Mouse (Mus musculus) lung, embryonic 14.5 days (tissue): ENCODE measurements around the gene Rtl6. TPM values are rescaled to one million over a fixed set of nuclear protein-coding genes. Genes with fewer than 3 reads are reported as not detected.

Experiments used
- ATAC-seq: fragments of 200-750 bp; cut with Nextera tagmentation; 2 replicates; pipeline ENCODE4 v1.8.0; 2017; ENCODE audit warnings: mild to moderate bottlenecking, moderate TSS enrichment, moderate library complexity; ENCODE audit not compliant: insufficient read depth
- DNase-seq: peaks from one replicate; pipeline ENCODE4 v3.0.0-alpha.2; 2015
- H3K27ac ChIP-seq: fragments of 300-500 bp; sonication (generic); 2 replicates; pipeline ENCODE4 v1.5.1; 2014; ENCODE audit warnings: low read depth, mild to moderate bottlenecking, moderate library complexity
- H3K27me3 ChIP-seq: fragments of 300-500 bp; sonication (generic); 2 replicates; pipeline ENCODE4 v1.6.1; 2014; ENCODE audit warnings: low read length, control low read depth; ENCODE audit not compliant: insufficient read depth
- H3K36me3 ChIP-seq: fragments of 300-500 bp; sonication (generic); 2 replicates; pipeline ENCODE4 v1.6.1; 2014; ENCODE audit warnings: control low read depth; ENCODE audit not compliant: insufficient read depth
- H3K4me1 ChIP-seq: fragments of 300-500 bp; sonication (generic); 2 replicates; pipeline ENCODE4 v1.6.1; 2014; ENCODE audit warnings: antibody characterized with exemption, control low read depth; ENCODE audit not compliant: insufficient read depth
- H3K4me2 ChIP-seq: fragments of 300-500 bp; sonication (generic); 2 replicates; pipeline ENCODE4 v1.6.1; 2014; ENCODE audit warnings: mild to moderate bottlenecking
- H3K4me3 ChIP-seq: fragments of 300-500 bp; sonication (generic); 2 replicates; pipeline ENCODE4 v1.5.1; 2014; ENCODE audit warnings: low read depth, low read length
- H3K9ac ChIP-seq: fragments of 300-500 bp; sonication (generic); 2 replicates; pipeline ENCODE4 v1.6.1; 2014
- H3K9me3 ChIP-seq: fragments of 300-500 bp; sonication (generic); 2 replicates; pipeline ENCODE4 v1.6.1; 2016; ENCODE audit warnings: low read depth, low read length, control low read depth
- CTCF ChIP-seq: IDR thresholded peaks from 2 replicates; pipeline ENCODE4 v1.5.1; 2016; ENCODE audit warnings: antibody characterized with exemption, low read depth
- WGBS: fragments of 180-500 bp; shearing (Covaris S2); extraction: QIAGEN DNeasy Blood & Tissue Kit; methylation state at CpG from one replicate; pipeline ENCODE4 v1.1.7; 2014; 5-methylcytosine and 5-hydroxymethylcytosine counted together
- polyA plus RNA-seq: library from polyadenylated mRNA; unstranded; fragments of >200 nt; fragmentation: Nextera tagmentation; extraction: Ambion mirVana; gene quantifications from 2 replicates; pipeline ENCODE4 v1.2.1, GENCODE M21; 2014

Rtl6 gene
- polyA plus RNA-seq, 1 experiment from 2014 or later, result 8.7 TPM

DNA sequence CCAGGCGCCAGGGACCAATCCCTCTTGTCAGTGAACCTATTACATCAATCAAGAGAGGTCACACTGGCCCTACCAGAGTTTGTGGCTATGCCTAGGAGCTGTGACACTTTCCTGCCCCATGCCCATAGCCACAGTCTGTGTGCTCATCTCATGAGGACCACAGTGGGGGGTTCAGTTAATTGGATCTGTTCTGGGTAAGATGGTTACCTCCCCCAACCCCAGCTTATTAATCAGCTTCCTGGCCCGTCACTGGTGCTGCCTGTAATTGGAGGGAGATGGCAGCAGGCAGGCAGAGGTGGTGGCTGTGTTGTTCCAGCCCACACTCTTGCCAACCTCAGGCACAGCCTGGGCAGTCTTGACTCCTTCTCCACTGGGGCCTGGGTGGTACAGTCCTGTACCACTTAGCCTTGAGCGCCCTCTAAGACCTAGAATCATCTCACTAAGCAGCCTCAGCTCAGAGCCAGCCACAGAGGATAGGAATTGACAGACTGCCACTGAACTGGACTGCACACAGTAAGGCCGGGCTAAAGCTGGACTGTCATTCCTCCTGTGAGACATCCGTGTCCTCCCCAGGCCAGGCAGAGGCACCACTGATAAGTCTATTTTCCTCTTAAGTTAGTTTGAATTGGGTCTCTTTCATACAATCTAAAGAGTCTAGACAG, 32.3 kb downstream of the Rtl6 start:
- Histone ChIP-seq H3K36me3 (no peaks in the 10 kb centered on the region), H3K4me3 (no peak overlapping the region), H3K4me2 (no peak overlapping the region), H3K4me1 (no peaks in the 10 kb centered on the region), H3K9ac (no peak overlapping the region), H3K9me3 (no peaks in the 10 kb centered on the region), H3K27me3 (no peaks in the 10 kb centered on the region), H3K27ac (no peak overlapping the region)
- no peak for TF ChIP-seq CTCF
- ATAC-seq (no peak), DNase-seq (no peak)
- 60% methylated on average over 5 of the region's 5 CpGs for WGBS

DNA sequence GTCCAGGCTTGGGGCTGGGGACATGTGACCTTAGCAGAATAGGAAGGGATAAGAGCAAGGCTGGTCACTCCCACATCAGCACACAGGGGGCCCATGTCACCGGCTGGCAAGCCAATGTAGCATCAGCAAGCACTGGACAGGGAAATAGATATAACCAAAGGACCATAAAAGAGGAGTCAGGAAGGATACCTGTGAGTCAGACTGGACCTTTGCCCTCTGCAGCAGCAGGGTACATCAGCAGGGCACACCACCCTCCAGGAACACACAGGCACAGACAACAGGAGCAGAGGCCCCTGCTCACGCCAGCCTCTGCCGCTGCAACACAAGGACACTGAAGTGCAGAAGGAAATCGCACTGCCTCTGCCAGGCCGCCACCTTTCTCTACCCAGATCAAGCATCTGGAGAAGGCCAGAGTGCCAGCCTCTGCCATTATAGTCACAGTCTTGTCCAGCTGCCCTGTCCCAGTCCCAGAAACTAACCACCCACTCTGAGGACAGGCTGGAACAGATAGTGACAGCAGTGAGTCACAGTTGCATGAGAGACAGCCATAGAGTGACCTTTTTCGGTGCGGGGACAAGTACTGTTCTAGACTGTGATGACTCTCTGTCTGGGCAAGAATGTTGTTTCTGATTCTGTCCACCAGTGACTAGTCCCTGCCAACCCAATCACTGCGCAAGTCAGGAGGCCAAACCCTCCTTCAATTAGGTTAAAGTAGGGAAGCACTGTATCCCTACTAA, 34.5 kb downstream of the Rtl6 start:
- H3K4me3 ChIP-seq, result no peak overlapping the region
- no peak overlapping the region for H3K9ac ChIP-seq
- H3K27ac ChIP-seq, result no peak overlapping the region
- no peak overlapping the region for H3K4me2 ChIP-seq
- 80% methylated on average over 8 of the region's 8 CpGs for WGBS
- no peaks in the 10 kb centered on the region for H3K4me1 ChIP-seq
- ATAC-seq, result no peak
- DNase-seq, result no peak
- H3K9me3 ChIP-seq, result no peaks in the 10 kb centered on the region
- no peak for TF ChIP-seq CTCF
- no peaks in the 10 kb centered on the region for H3K36me3 ChIP-seq
- no peaks in the 10 kb centered on the region for H3K27me3 ChIP-seq

DNA sequence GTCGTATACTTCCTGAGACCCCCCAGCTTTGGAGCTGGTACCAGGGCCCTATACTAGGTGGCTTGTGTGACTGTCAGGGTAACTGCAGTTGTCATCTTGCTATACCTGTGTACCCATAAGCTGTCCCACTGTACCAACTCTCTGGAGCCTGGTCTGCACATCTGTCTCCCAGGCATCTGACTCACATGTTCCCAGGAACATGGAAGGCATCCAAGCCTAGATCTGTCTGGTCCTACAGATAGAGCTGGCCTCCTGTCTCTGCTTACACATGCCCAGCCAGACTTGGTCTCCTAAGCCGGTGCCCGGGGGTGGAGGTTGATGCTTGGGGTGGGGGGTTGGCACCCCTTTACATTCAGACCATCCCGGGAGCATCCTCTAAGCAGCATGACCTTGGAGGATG, 36.1 kb downstream of the Rtl6 start:
- H3K36me3 ChIP-seq, result no peaks in the 10 kb centered on the region
- 83% methylated on average over 4 of the region's 4 CpGs for WGBS
- H3K27ac ChIP-seq, result no peak overlapping the region
- TF ChIP-seq CTCF, result no peak
- H3K9ac ChIP-seq, result no peak overlapping the region
- no peak for DNase-seq
- no peaks in the 10 kb centered on the region for H3K27me3 ChIP-seq
- H3K9me3 ChIP-seq, result no peaks in the 10 kb centered on the region
- no peaks in the 10 kb centered on the region for H3K4me1 ChIP-seq
- no peak overlapping the region for H3K4me2 ChIP-seq
- no peak for ATAC-seq
- H3K4me3 ChIP-seq, result no peak overlapping the region

DNA sequence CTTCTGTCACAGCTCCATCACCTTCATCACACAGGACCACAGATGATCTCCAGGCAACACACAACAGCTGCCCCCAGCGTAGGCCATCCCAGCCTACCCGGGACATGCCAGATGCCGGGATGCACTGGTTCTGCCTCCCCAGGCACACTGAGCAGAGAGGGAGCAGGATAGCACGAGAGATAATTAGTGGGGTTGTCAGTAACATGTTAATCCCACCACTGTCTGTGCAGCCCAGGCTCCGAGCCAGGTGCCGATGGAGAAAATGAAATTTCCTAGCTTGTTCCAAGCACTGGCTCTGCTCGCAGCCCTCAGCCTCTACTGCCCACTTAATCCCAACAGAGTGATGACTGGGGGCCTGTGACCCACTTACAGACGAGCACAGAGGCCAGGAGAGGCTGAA, 39.1 kb downstream of the Rtl6 start:
- no peaks in the 10 kb centered on the region for H3K27me3 ChIP-seq
- WGBS, result 48% methylated on average over 8 of the region's 8 CpGs
- H3K9ac ChIP-seq, result no peak overlapping the region
- H3K36me3 ChIP-seq, result no peaks in the 10 kb centered on the region
- no peaks in the 10 kb centered on the region for H3K4me1 ChIP-seq
- no peak overlapping the region for H3K4me3 ChIP-seq
- no peak overlapping the region for H3K4me2 ChIP-seq
- ATAC-seq (no peak), DNase-seq (no peak)
- no peaks in the 10 kb centered on the region for H3K9me3 ChIP-seq
- TF ChIP-seq CTCF, result no peak
- H3K27ac ChIP-seq, result no peak overlapping the region

DNA sequence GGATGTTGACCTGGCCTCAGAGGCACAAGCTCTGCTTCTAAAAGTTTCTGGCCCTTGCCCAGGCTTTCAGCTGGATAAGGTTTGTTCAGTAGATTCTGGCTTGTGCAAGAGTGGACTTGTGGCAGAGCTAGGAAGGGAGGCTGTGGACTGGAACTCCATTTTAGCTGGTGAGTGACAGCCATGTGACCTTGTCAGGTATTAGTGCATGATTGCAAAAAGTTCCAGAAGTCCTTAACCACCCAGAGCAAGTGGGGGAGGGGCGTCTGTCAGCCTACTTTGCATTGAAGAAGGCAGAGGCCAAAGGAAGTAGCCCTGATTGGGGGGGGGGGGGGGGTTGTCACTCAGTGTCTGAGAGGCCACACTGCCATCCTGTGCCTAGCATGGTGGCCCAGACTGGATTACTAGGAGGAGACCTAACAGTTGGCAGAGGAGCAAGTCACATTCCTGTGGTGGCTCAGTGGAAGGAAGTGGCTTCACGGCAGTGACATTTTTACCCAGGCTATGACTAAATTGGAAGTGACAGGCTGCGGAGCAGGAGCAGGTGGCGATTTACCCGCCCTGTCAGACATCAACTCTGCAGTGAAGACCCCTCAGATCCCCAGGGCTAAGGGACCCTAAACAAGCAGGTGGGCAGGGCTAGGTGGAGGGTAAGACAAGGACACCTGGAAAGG, 44.9 kb downstream of the Rtl6 start:
- 48% methylated on average over 5 of the region's 5 CpGs for WGBS
- no peaks in the 10 kb centered on the region for H3K9me3 ChIP-seq
- H3K9ac ChIP-seq, result no peak overlapping the region
- H3K36me3 ChIP-seq, result no peaks in the 10 kb centered on the region
- peak; percentile 11 for DNase-seq
- H3K4me2 ChIP-seq, result no peak overlapping the region
- no peak; the same call in 1 of the 2 replicates for ATAC-seq
- H3K27ac ChIP-seq, result no peak overlapping the region
- no peaks in the 10 kb centered on the region for H3K27me3 ChIP-seq
- H3K4me1 ChIP-seq, result no peaks in the 10 kb centered on the region
- H3K4me3 ChIP-seq, result no peak overlapping the region
- TF ChIP-seq CTCF, result no peak

DNA sequence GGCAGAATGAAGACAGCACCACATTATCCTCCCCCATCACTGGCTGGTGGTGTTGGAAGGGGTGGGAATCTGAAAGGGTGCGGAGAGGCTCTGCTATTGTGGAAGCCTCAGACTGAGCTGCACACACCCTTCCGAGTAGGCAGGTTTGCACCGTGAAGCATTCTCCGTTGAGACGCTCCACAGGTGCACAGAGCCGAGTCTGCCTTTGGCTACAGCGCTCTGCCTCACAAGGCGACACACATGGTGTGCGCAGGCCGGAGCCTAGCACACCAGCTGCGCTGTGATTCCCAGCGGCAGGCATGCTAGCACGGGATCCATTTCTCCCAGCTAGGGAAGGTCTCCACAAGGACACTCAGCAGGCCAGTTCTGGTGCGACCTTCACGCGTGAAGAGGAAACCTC, 47.6 kb downstream of the Rtl6 start:
- H3K4me1 ChIP-seq, result no peaks in the 10 kb centered on the region
- H3K36me3 ChIP-seq, result no peaks in the 10 kb centered on the region
- no peak overlapping the region for H3K4me3 ChIP-seq
- no peak for TF ChIP-seq CTCF
- WGBS, result 68% methylated on average over 16 of the region's 16 CpGs
- no peaks in the 10 kb centered on the region for H3K27me3 ChIP-seq
- H3K9me3 ChIP-seq, result no peaks in the 10 kb centered on the region
- H3K9ac ChIP-seq, result no peak overlapping the region
- DNase-seq, result no peak
- ATAC-seq, result no peak
- no peak overlapping the region for H3K4me2 ChIP-seq
- no peak overlapping the region for H3K27ac ChIP-seq

DNA sequence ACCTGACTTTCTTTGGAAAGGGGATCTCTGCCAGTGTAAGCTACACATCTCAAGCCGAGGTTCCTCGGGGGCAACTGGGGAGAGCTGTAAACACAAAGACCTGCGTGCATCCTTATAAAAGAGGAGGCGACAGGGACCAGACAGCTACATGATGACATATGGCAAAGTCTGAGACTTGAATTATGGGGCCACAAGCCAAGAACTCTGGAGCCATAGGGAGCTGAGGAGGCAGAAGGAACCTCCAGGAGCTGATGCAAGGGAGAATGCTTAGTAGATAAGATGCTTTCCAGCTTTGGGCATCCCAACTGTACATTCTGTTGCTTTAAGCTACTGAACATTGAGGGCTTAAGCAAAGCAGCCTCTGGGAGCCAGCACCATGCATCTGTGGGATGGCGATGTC, 48.5 kb downstream of the Rtl6 start:
- Histone ChIP-seq H3K4me3 (no peak overlapping the region), H3K9me3 (no peaks in the 10 kb centered on the region), H3K27me3 (no peaks in the 10 kb centered on the region), H3K4me2 (no peak overlapping the region), H3K9ac (no peak overlapping the region), H3K36me3 (no peaks in the 10 kb centered on the region), H3K4me1 (no peaks in the 10 kb centered on the region), H3K27ac (no peak overlapping the region)
- no peak for ATAC-seq
- 34% methylated on average over 5 of the region's 5 CpGs for WGBS
- no peak for DNase-seq
- TF ChIP-seq CTCF, result no peak
